Mouse (Mus musculus): Measurements from ENCODE around the gene Pqlc2. TPM values are rescaled to one million over a fixed set of nuclear protein-coding genes. Genes with fewer than 3 reads are reported as not detected.

Gene Pqlc2
- polyA plus RNA-seq, 1 experiment from 2014 or later: 17.4 TPM

GRCm38 (mm10) chr4:139265783-139266499 is 44.6 kb downstream of the Pqlc2 start:
- ATAC-seq (no peak), DNase-seq (ENCODE audit: low spot score) (no peak)
- H3K9me3 ChIP-seq (ENCODE audit: low read length): no peaks in the 10 kb centered on the region
- H3K4me1 ChIP-seq (ENCODE audit: insufficient read depth, low read depth, low read length): no peaks in the 10 kb centered on the region
- no peak overlapping the region for H3K4me2 ChIP-seq (replicated peaks; ENCODE audit: low read depth, low read length)
- WGBS: 86% methylated on average over 13 of the region's 13 CpGs
- H3K4me3 ChIP-seq (ENCODE audit: low read depth, low read length): no peak overlapping the region
- no peaks in the 10 kb centered on the region for H3K27me3 ChIP-seq (replicated peaks; ENCODE audit: insufficient read depth, low read length)
- H3K36me3 ChIP-seq (ENCODE audit: insufficient read depth, low read length): peaks cover 43% of the 10 kb centered on the region
- H3K9ac ChIP-seq (replicated peaks; ENCODE audit: low read depth): no peak overlapping the region
- TF ChIP-seq CTCF (IDR thresholded peaks at IDR 0.05) (no peak), EP300 (IDR thresholded peaks at IDR 0.05) (no peak)
- no peak overlapping the region for H3K27ac ChIP-seq (ENCODE audit: low read length)

DNA sequence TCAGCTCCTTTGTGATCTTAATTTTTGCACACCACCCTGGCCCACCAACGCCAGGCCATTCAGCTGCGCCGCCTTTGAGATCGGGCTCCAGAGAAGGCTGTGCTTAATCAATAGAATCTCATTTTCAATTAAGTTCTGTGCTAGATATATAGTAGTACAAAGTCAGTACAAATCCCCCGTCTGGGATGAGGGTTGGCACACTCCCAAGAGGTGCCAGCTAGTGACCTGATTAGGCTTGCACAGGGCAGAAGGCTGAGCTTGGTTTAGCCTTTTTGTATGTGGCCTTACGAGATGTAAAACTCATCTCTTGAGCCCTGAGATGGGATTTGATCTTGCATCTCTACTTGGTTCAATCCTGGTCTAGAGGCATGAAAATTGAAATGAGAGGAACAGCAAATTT is 47.5 kb downstream of the Pqlc2 start:
- Histone ChIP-seq H3K9ac (replicated peaks; ENCODE audit: low read depth) (no peak overlapping the region), H3K27me3 (replicated peaks; ENCODE audit: insufficient read depth, low read length) (no peaks in the 10 kb centered on the region), H3K4me1 (ENCODE audit: insufficient read depth, low read depth, low read length) (peaks cover 5% of the 10 kb centered on the region; the same call in 1 of the 2 replicates), H3K4me2 (replicated peaks; ENCODE audit: low read depth, low read length) (no peak overlapping the region), H3K27ac (ENCODE audit: low read length) (no peak overlapping the region), H3K9me3 (ENCODE audit: low read length) (no peaks in the 10 kb centered on the region), H3K4me3 (ENCODE audit: low read depth, low read length) (no peak overlapping the region), H3K36me3 (ENCODE audit: insufficient read depth, low read length) (peaks cover 48% of the 10 kb centered on the region)
- no peak for TF ChIP-seq CTCF (IDR thresholded peaks at IDR 0.05)
- TF ChIP-seq EP300 (IDR thresholded peaks at IDR 0.05): no peak
- ATAC-seq (no peak), DNase-seq (ENCODE audit: low spot score) (no peak)
- 88% methylated on average over 6 of the region's 6 CpGs for WGBS

GRCm38 (mm10) chr4:139259302-139259871 is 51.1 kb downstream of the Pqlc2 start:
- Histone ChIP-seq H3K4me1 (ENCODE audit: insufficient read depth, low read depth, low read length) (peaks cover 8% of the 10 kb centered on the region; the same call in 1 of the 2 replicates), H3K9me3 (ENCODE audit: low read length) (no peaks in the 10 kb centered on the region), H3K36me3 (ENCODE audit: insufficient read depth, low read length) (peaks cover 34% of the 10 kb centered on the region), H3K4me2 (replicated peaks; ENCODE audit: low read depth, low read length) (no peak overlapping the region), H3K9ac (replicated peaks; ENCODE audit: low read depth) (no peak overlapping the region), H3K4me3 (ENCODE audit: low read depth, low read length) (no peak overlapping the region), H3K27ac (ENCODE audit: low read length) (peak overlapping the region; percentile 78), H3K27me3 (replicated peaks; ENCODE audit: insufficient read depth, low read length) (no peaks in the 10 kb centered on the region)
- 55% methylated on average over 11 of the region's 11 CpGs for WGBS
- DNase-seq (ENCODE audit: low spot score) (peak; percentile 49), ATAC-seq (peak; percentile 34; the same call in 1 of the 2 replicates)
- no peak for TF ChIP-seq CTCF (IDR thresholded peaks at IDR 0.05)
- 0 out of 2 replicates have a peak, but pooled peaks have one; percentile 10 for TF ChIP-seq EP300 (IDR thresholded peaks at IDR 0.05)

DNA sequence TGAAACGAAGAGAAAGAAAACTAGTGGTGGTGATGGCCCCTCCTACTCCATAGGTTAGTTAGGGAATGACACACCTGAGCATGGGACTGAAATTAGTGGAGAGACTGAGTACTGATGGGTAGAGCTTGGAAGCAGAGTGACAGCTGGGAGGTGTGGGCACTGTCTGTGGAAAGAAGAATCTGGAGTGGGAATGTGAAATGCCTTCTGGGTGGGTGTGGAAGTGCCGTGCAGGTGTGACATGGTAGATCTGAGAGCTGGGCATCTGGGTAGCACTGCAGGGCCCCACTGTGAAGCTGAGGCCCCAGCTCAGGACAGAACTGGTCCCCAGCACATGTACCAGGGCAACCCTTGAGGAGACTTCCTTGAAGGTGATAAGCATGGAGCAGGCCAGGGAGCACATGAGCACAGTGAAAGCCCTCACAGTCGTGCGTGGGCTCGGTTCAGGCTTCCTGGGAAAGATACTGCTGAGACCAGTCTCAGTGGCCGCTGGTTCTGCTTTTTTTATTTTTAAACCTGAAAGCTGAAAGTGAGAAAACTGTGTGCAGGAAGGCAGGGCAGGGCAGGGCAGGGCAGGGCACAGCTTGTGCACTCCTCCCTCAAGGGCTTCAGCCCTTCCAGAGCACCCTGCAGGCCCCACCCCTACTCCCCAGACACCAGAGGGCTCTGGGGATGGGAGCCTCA is 51.7 kb downstream of the Pqlc2 start:
- Histone ChIP-seq H3K9ac (replicated peaks; ENCODE audit: low read depth) (no peak overlapping the region), H3K27me3 (replicated peaks; ENCODE audit: insufficient read depth, low read length) (no peaks in the 10 kb centered on the region), H3K4me3 (ENCODE audit: low read depth, low read length) (no peak overlapping the region), H3K27ac (ENCODE audit: low read length) (peak overlapping the region; percentile 78), H3K4me1 (ENCODE audit: insufficient read depth, low read depth, low read length) (peaks cover 8% of the 10 kb centered on the region; the same call in 1 of the 2 replicates), H3K36me3 (ENCODE audit: insufficient read depth, low read length) (peaks cover 27% of the 10 kb centered on the region), H3K4me2 (replicated peaks; ENCODE audit: low read depth, low read length) (no peak overlapping the region), H3K9me3 (ENCODE audit: low read length) (no peaks in the 10 kb centered on the region)
- DNase-seq (ENCODE audit: low spot score): peak; percentile 63
- 54% methylated on average over 6 of the region's 6 CpGs for WGBS
- no peak for TF ChIP-seq CTCF (IDR thresholded peaks at IDR 0.05)
- no peak for TF ChIP-seq EP300 (IDR thresholded peaks at IDR 0.05)
- peak; percentile 72 for ATAC-seq

DNA sequence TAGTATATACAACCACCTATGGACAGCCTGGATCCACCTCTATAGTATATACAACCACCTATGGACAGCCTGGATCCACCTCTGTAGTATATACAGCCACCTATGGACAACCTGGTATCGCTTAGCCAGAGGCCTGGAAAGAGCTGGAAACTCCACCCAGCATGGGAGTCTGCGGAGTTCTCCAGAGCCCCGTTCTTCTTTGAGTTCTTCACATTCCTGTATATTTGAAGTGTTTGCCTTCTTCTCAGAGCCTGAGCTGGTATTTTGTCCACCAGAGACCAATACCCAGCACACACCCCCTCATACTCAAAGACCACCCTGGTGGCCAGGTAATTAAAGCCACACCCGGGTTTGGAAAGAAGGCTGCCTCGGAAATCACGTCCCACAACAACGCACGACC is 53.8 kb downstream of the Pqlc2 start:
- 65% methylated on average over 8 of the region's 8 CpGs for WGBS
- Histone ChIP-seq H3K36me3 (ENCODE audit: insufficient read depth, low read length) (0 out of 2 replicates have a peak, but pooled peaks cover 7% of the 10 kb centered on the region), H3K4me3 (ENCODE audit: low read depth, low read length) (no peak overlapping the region), H3K4me1 (ENCODE audit: insufficient read depth, low read depth, low read length) (peaks cover 10% of the 10 kb centered on the region; the same call in 1 of the 2 replicates), H3K27me3 (replicated peaks; ENCODE audit: insufficient read depth, low read length) (no peaks in the 10 kb centered on the region), H3K4me2 (replicated peaks; ENCODE audit: low read depth, low read length) (no peak overlapping the region), H3K9me3 (ENCODE audit: low read length) (no peaks in the 10 kb centered on the region), H3K27ac (ENCODE audit: low read length) (peak overlapping the region; percentile 78), H3K9ac (replicated peaks; ENCODE audit: low read depth) (no peak overlapping the region)
- DNase-seq (ENCODE audit: low spot score) (peak; percentile 72), ATAC-seq (peak; percentile 80)
- TF ChIP-seq CTCF (IDR thresholded peaks at IDR 0.05): no peak
- peak; percentile 67 for TF ChIP-seq EP300 (IDR thresholded peaks at IDR 0.05)

- 49% methylated on average over 4 of the region's 4 CpGs for WGBS
- Histone ChIP-seq H3K4me3 (ENCODE audit: low read depth, low read length) (no peak overlapping the region), H3K27ac (ENCODE audit: low read length) (peak overlapping the region; percentile 78), H3K27me3 (replicated peaks; ENCODE audit: insufficient read depth, low read length) (no peaks in the 10 kb centered on the region), H3K9ac (replicated peaks; ENCODE audit: low read depth) (no peak overlapping the region), H3K9me3 (ENCODE audit: low read length) (no peaks in the 10 kb centered on the region), H3K4me2 (replicated peaks; ENCODE audit: low read depth, low read length) (no peak overlapping the region), H3K36me3 (ENCODE audit: insufficient read depth, low read length) (0 out of 2 replicates have a peak, but pooled peaks cover 5% of the 10 kb centered on the region), H3K4me1 (ENCODE audit: insufficient read depth, low read depth, low read length) (peaks cover 16% of the 10 kb centered on the region; the same call in 1 of the 2 replicates)
- ATAC-seq: peak; percentile 73
- peak; percentile 90 for TF ChIP-seq EP300 (IDR thresholded peaks at IDR 0.05)
- TF ChIP-seq CTCF (IDR thresholded peaks at IDR 0.05): no peak
- DNase-seq (ENCODE audit: low spot score): peak; percentile 87
Measured at GRCm38 (mm10) chr4:139256146-139256545, 54.4 kb downstream of the Pqlc2 start.
